Mouse (Mus musculus): Measurements from ENCODE around the gene Trim69. TPM values are rescaled to one million over a fixed set of nuclear protein-coding genes. Genes with fewer than 3 reads are reported as not detected.

Trim69 gene
- polyA plus RNA-seq, 1 experiment from 2014 or later: 0.09 TPM

GRCm38 (mm10) chr2:122149316-122149715, 11.2 kb upstream of the Trim69 start:
- 96% methylated on average over 6 of the region's 6 CpGs for WGBS
- ATAC-seq: no peak

GRCm38 (mm10) chr2:122149716-122150115, 10.8 kb upstream of the Trim69 start:
- H3K4me3 ChIP-seq (ENCODE audit: low read length): no peak overlapping the region
- no peaks in the 10 kb centered on the region for H3K9me3 ChIP-seq (ENCODE audit: control insufficient read depth, low read length)
- ATAC-seq: no peak
- no peak overlapping the region for H3K9ac ChIP-seq (ENCODE audit: low read depth, low read length)
- WGBS: 85% methylated on average over 3 of the region's 3 CpGs
- H3K36me3 ChIP-seq (ENCODE audit: control insufficient read depth, insufficient read depth, low read length): no peaks in the 10 kb centered on the region
- H3K27ac ChIP-seq (ENCODE audit: low read depth, low read length): no peak overlapping the region
- H3K4me1 ChIP-seq (ENCODE audit: control insufficient read depth, insufficient read depth, low read depth, low read length): peaks cover 4% of the 10 kb centered on the region
- no peak overlapping the region for H3K4me2 ChIP-seq (ENCODE audit: low read length)
- H3K27me3 ChIP-seq (replicated peaks; ENCODE audit: control insufficient read depth, insufficient read depth, low read length): no peaks in the 10 kb centered on the region

More at GRCm38 (mm10) chr2:122149316-122149715, 11.2 kb upstream of the Trim69 start:
- H3K27ac ChIP-seq (ENCODE audit: low read depth, low read length): no peak overlapping the region
- H3K4me3 ChIP-seq (ENCODE audit: low read length): no peak overlapping the region
- H3K27me3 ChIP-seq (replicated peaks; ENCODE audit: control insufficient read depth, insufficient read depth, low read length): no peaks in the 10 kb centered on the region
- H3K9ac ChIP-seq (ENCODE audit: low read depth, low read length): no peak overlapping the region
- no peak overlapping the region for H3K4me2 ChIP-seq (ENCODE audit: low read length)
- H3K4me1 ChIP-seq (ENCODE audit: control insufficient read depth, insufficient read depth, low read depth, low read length): peaks cover 4% of the 10 kb centered on the region
- no peaks in the 10 kb centered on the region for H3K36me3 ChIP-seq (ENCODE audit: control insufficient read depth, insufficient read depth, low read length)
- no peaks in the 10 kb centered on the region for H3K9me3 ChIP-seq (ENCODE audit: control insufficient read depth, low read length)

GRCm38 (mm10) chr2:122151221-122151620, 9.3 kb upstream of the Trim69 start:
- WGBS: 91% methylated on average over 1 of the region's 1 CpGs
- peaks cover 4% of the 10 kb centered on the region for H3K4me1 ChIP-seq (ENCODE audit: control insufficient read depth, insufficient read depth, low read depth, low read length)
- no peaks in the 10 kb centered on the region for H3K9me3 ChIP-seq (ENCODE audit: control insufficient read depth, low read length)
- no peaks in the 10 kb centered on the region for H3K36me3 ChIP-seq (ENCODE audit: control insufficient read depth, insufficient read depth, low read length)
- no peak overlapping the region for H3K9ac ChIP-seq (ENCODE audit: low read depth, low read length)
- no peak for ATAC-seq
- H3K4me2 ChIP-seq (ENCODE audit: low read length): no peak overlapping the region
- no peak overlapping the region for H3K27ac ChIP-seq (ENCODE audit: low read depth, low read length)
- H3K27me3 ChIP-seq (replicated peaks; ENCODE audit: control insufficient read depth, insufficient read depth, low read length): no peaks in the 10 kb centered on the region
- H3K4me3 ChIP-seq (ENCODE audit: low read length): no peak overlapping the region

- H3K9ac ChIP-seq (ENCODE audit: low read depth, low read length): no peak overlapping the region
- H3K27me3 ChIP-seq (replicated peaks; ENCODE audit: control insufficient read depth, insufficient read depth, low read length): no peaks in the 10 kb centered on the region
- H3K9me3 ChIP-seq (ENCODE audit: control insufficient read depth, low read length): no peaks in the 10 kb centered on the region
- no peak overlapping the region for H3K4me2 ChIP-seq (ENCODE audit: low read length)
- no peaks in the 10 kb centered on the region for H3K36me3 ChIP-seq (ENCODE audit: control insufficient read depth, insufficient read depth, low read length)
- WGBS: 82% methylated on average over 3 of the region's 3 CpGs
- H3K27ac ChIP-seq (ENCODE audit: low read depth, low read length): no peak overlapping the region
- ATAC-seq: no peak
- no peak overlapping the region for H3K4me3 ChIP-seq (ENCODE audit: low read length)
- H3K4me1 ChIP-seq (ENCODE audit: control insufficient read depth, insufficient read depth, low read depth, low read length): no peaks in the 10 kb centered on the region
Observed at GRCm38 (mm10) chr2:122152850-122153249, 7.7 kb upstream of the Trim69 start.

- no peak for ATAC-seq
- Histone ChIP-seq H3K4me2 (ENCODE audit: low read length) (no peak overlapping the region), H3K27ac (ENCODE audit: low read depth, low read length) (no peak overlapping the region), H3K4me1 (ENCODE audit: control insufficient read depth, insufficient read depth, low read depth, low read length) (no peaks in the 10 kb centered on the region), H3K9ac (ENCODE audit: low read depth, low read length) (no peak overlapping the region), H3K9me3 (ENCODE audit: control insufficient read depth, low read length) (no peaks in the 10 kb centered on the region), H3K4me3 (ENCODE audit: low read length) (no peak overlapping the region), H3K27me3 (replicated peaks; ENCODE audit: control insufficient read depth, insufficient read depth, low read length) (no peaks in the 10 kb centered on the region), H3K36me3 (ENCODE audit: control insufficient read depth, insufficient read depth, low read length) (no peaks in the 10 kb centered on the region)
- 87% methylated on average over 6 of the region's 7 CpGs for WGBS
Observed at GRCm38 (mm10) chr2:122153681-122154365, 6.7 kb upstream of the Trim69 start.

GRCm38 (mm10) chr2:122154479-122154878, 6.0 kb upstream of the Trim69 start:
- no peaks in the 10 kb centered on the region for H3K4me1 ChIP-seq (ENCODE audit: control insufficient read depth, insufficient read depth, low read depth, low read length)
- H3K4me2 ChIP-seq (ENCODE audit: low read length): no peak overlapping the region
- H3K27me3 ChIP-seq (replicated peaks; ENCODE audit: control insufficient read depth, insufficient read depth, low read length): no peaks in the 10 kb centered on the region
- H3K9me3 ChIP-seq (ENCODE audit: control insufficient read depth, low read length): no peaks in the 10 kb centered on the region
- no peak overlapping the region for H3K9ac ChIP-seq (ENCODE audit: low read depth, low read length)
- H3K4me3 ChIP-seq (ENCODE audit: low read length): no peak overlapping the region
- no peaks in the 10 kb centered on the region for H3K36me3 ChIP-seq (ENCODE audit: control insufficient read depth, insufficient read depth, low read length)
- ATAC-seq: no peak
- H3K27ac ChIP-seq (ENCODE audit: low read depth, low read length): no peak overlapping the region
- 100% methylated on average over 2 of the region's 2 CpGs for WGBS

GRCm38 (mm10) chr2:122155292-122155691, 5.2 kb upstream of the Trim69 start:
- Histone ChIP-seq H3K9ac (ENCODE audit: low read depth, low read length) (no peak overlapping the region), H3K4me2 (ENCODE audit: low read length) (no peak overlapping the region), H3K9me3 (ENCODE audit: control insufficient read depth, low read length) (no peaks in the 10 kb centered on the region), H3K4me1 (ENCODE audit: control insufficient read depth, insufficient read depth, low read depth, low read length) (no peaks in the 10 kb centered on the region), H3K36me3 (ENCODE audit: control insufficient read depth, insufficient read depth, low read length) (no peaks in the 10 kb centered on the region), H3K27ac (ENCODE audit: low read depth, low read length) (no peak overlapping the region), H3K27me3 (replicated peaks; ENCODE audit: control insufficient read depth, insufficient read depth, low read length) (no peaks in the 10 kb centered on the region), H3K4me3 (ENCODE audit: low read length) (no peak overlapping the region)
- ATAC-seq: no peak
- WGBS: 94% methylated on average over 2 of the region's 2 CpGs

- no peak overlapping the region for H3K9ac ChIP-seq (ENCODE audit: low read depth, low read length)
- no peak for ATAC-seq
- 90% methylated on average over 4 of the region's 4 CpGs for WGBS
- no peaks in the 10 kb centered on the region for H3K4me1 ChIP-seq (ENCODE audit: control insufficient read depth, insufficient read depth, low read depth, low read length)
- H3K27ac ChIP-seq (ENCODE audit: low read depth, low read length): no peak overlapping the region
- no peak overlapping the region for H3K4me2 ChIP-seq (ENCODE audit: low read length)
- no peaks in the 10 kb centered on the region for H3K27me3 ChIP-seq (replicated peaks; ENCODE audit: control insufficient read depth, insufficient read depth, low read length)
- H3K9me3 ChIP-seq (ENCODE audit: control insufficient read depth, low read length): no peaks in the 10 kb centered on the region
- no peaks in the 10 kb centered on the region for H3K36me3 ChIP-seq (ENCODE audit: control insufficient read depth, insufficient read depth, low read length)
- H3K4me3 ChIP-seq (ENCODE audit: low read length): no peak overlapping the region
Observed at GRCm38 (mm10) chr2:122156051-122156700, 4.3 kb upstream of the Trim69 start.

- Histone ChIP-seq H3K9me3 (ENCODE audit: control insufficient read depth, low read length) (no peaks in the 10 kb centered on the region), H3K4me3 (ENCODE audit: low read length) (no peak overlapping the region), H3K4me1 (ENCODE audit: control insufficient read depth, insufficient read depth, low read depth, low read length) (no peaks in the 10 kb centered on the region), H3K9ac (ENCODE audit: low read depth, low read length) (no peak overlapping the region), H3K27ac (ENCODE audit: low read depth, low read length) (no peak overlapping the region), H3K27me3 (replicated peaks; ENCODE audit: control insufficient read depth, insufficient read depth, low read length) (no peaks in the 10 kb centered on the region), H3K4me2 (ENCODE audit: low read length) (no peak overlapping the region), H3K36me3 (ENCODE audit: control insufficient read depth, insufficient read depth, low read length) (no peaks in the 10 kb centered on the region)
- no peak for ATAC-seq
Observed at GRCm38 (mm10) chr2:122157561-122157960, 2.9 kb upstream of the Trim69 start.

Measured in hindbrain, embryonic 16.5 days (tissue).